Mouse (Mus musculus) urinary bladder, adult 2 months (tissue): ENCODE results near the gene Fgd5. TPM values are rescaled to one million over a fixed set of nuclear protein-coding genes. Genes with fewer than 3 reads are reported as not detected.
"Not testable (repeated sequence)": the region's sequence is repeated elsewhere in the genome, so short reads cannot be mapped to it uniquely, and the experiment has no call there.

ENCODE experiments used
- DNase-seq: peaks from one replicate; pipeline ENCODE4 v3.0.0; 2022; ENCODE audit warnings: low spot score
- polyA plus RNA-seq: library from polyadenylated mRNA; depleted of rRNA; stranded (reverse); fragments of >200 nt; gene quantifications from 2 replicates; pipeline ENCODE4 v1.2.3, GENCODE M21; 2012; rRNA removed

Fgd5 gene
- 8.3 and 13.0 TPM in 2 replicates for polyA plus RNA-seq

- no peak for DNase-seq
Observed at GRCm38 (mm10) chr6:91978371-91979300, at the start of gene Fgd5. Fgd5 (plus strand) TSS chr6:91978878.

GRCm38 (mm10) chr6:91931231-91931630 lies 47.4 kb upstream of the Fgd5 start:
- no peak for DNase-seq

DNA sequence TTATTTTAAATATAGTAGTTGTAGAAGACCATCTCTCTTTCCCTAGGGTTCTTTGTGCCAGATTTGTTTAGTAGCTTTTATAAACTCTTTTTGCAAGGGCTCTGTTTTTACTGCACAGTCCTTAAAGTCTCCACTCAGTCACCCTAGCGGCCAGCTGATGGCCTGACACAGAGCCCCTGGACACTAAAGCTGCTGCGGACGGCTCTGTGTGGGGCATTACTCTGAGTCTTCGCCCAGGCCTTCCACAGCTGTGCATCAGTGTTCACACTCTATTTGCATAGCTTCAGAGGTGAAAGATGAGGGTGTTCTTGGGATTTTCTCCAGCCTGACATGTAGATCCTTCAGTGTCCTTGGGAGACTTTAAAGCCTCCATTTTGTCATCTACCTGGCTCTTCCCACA lies 40.2 kb upstream of the Fgd5 start:
- no peak for DNase-seq

DNA sequence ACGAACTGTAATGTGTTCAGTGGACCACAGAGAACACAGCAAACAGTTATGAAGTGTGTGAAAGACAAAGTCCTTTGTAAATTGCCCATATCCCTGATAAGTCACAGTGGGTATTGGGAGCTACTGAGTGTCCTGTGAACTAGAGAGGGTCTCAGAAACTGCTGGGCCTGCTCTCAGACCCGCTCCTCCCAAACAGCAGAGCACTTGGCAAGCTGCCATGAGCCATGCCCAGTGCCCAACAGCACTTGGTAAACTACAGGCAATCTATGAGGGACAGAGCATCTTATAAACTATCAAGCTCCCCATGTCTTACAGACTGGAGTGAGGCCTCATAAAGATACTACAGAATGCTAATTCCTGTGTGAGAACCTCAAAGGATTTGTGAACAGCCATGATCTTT lies 30.3 kb upstream of the Fgd5 start:
- DNase-seq = no peak

DNA sequence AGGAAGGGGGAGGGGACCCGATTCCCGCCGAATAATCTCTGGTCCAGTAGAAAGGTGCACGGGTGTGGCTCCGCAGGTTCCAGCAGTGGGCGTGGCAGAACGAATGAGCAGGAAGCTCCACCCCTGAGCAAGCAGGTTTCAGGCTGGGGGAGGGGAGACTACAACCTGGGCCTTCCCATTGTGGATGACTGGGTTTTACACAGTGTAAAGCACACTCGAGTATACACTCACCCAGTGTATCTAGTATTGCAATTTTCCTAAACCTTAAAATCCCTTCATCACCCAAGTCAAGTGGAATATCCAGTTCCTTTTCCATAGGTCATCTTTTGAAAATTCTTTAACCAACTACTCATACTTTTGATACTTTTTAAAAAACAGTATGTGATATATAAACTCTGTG lies 20.7 kb upstream of the Fgd5 start:
- DNase-seq = not testable (repeated sequence)

DNA sequence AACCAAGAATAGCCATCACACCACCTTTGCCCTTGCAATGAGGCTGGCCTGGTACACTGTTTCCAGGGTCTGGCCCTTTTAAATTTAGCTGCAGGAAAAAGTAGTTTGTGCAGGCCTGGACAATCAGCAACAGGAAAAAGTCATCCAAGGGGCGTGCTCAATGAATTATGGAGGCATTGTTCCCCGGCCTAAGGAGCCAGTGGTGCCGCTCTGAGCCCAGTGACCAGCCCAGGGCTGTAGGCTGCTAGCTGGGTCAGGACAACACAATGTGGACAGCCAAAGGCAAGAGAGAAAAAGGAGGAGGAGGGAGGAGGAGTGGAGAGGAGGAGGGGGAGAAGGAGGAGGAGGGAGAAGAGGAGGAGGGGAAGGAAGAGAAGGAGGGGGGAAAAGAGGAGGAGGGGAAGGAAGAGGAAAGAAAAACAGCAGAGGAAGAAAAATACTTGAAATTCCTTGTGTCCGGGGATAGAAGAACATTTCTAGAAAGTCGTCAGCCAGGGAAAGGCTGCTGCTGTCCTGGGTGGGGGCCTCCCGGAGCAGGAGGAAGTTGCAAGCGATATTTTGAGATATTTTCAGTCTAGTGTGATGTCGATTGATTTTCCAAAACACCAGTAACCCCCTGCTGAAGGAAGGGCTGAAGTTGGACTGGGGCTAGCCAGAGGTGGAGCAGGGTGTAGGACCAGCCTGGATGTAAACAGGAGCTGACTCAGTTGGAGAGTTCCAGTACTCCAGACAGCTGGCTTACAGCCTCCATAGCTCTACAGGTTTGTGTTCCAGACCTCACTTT lies 18.5 kb upstream of the Fgd5 start:
- DNase-seq = no peak

DNA sequence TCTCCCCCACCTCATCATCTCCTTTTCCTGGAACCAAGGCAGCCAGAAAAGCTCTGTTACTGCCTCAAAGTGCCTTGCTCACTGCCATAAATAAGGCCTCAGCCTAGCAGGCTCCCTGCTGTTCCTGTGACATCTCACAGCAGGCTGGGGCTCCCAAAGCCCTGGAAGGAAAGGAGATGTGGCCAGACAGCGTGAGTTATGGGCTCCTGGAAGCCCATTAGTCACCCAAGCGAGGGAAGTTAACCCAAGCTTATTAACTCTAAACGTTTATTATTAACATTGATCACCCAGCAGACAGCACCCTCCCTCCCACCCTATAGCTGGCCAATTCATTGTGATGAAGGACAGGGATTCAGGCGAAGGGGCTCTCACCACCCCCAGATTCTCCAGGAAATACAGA lies 15.2 kb upstream of the Fgd5 start:
- DNase-seq = no peak

- no peak for DNase-seq
Observed at GRCm38 (mm10) chr6:91965060-91965459, 13.6 kb upstream of the Fgd5 start.

DNA sequence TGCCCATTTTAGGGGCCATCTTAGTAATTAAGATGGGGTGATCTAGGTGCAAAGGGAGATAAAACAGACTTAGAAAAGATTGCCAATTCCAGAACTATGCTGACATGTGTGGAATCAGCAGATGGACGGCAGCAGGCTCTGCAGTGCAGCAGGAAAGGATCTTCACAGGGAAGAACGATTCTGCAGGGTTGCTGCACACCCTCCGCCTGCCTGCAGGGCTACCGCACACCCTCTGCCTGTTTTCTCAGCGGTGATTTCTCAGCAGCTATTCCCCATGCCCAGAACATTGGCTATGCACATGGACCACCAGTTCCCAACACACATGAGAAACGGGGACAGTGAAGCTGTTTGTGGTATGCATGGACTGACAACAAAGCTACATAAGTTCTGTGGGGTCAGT lies 12.7 kb upstream of the Fgd5 start:
- DNase-seq = no peak

GRCm38 (mm10) chr6:91972201-91972646 lies 6.5 kb upstream of the Fgd5 start:
- no peak for DNase-seq

GRCm38 (mm10) chr6:91973972-91974371 lies 4.7 kb upstream of the Fgd5 start:
- no peak for DNase-seq

DNA sequence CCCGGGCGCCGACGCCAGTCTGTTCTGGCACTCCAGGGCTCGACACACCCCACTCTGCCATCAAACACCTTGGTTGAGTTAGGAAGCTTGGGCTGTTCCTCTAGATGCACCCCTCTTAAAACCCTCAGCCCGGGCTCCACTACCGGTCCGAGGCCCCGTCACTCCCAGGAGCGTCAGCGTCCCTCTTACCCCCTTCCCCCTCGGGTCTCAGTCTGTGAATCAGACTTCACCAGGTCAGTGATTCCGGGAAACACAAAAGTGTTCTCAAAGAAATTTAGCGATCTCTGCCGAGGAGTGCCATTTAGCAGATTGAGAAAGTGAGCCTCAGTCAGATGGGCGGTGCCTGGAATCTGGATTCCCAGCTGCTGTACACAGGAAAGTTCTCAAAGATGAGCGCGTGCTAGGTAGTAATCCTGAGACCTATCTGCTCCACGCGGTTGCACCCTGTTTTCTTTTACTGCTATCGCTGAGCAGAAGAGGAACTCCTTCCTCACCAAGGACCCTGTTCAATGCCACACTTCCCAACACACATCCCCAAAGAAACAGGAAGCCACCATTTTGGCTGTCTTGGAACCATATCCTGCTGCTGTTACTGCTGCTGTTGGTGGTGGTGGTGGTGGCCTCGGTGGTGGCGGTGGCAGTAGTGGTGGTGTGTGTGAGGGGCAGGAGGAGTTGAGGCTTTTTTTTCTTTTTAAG lies 771 bp downstream of the Fgd5 start:
- no peak for DNase-seq

DNA sequence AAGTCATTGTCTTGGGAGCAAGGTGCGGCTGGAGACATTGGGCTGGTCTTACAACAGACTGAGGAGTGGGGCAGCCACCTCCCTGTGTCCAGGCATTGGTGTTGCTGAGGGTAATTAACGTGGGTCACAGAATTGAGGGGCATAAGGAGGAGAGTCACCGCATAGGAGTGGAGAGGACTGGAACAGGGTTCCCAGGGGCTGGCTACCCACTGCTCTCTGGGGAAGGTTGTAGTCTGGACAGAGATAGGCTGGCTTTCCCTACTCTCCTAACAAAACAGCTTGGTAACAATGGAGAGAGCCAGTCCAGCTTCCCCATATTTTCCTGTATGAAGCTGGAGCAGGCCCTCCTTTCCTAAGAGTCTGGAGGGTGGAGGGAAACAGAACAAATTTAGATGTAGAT lies 1.3 kb downstream of the Fgd5 start:
- DNase-seq = no peak

- no peak for DNase-seq
Observed at GRCm38 (mm10) chr6:91990101-91990500, 11.4 kb downstream of the Fgd5 start.

DNA sequence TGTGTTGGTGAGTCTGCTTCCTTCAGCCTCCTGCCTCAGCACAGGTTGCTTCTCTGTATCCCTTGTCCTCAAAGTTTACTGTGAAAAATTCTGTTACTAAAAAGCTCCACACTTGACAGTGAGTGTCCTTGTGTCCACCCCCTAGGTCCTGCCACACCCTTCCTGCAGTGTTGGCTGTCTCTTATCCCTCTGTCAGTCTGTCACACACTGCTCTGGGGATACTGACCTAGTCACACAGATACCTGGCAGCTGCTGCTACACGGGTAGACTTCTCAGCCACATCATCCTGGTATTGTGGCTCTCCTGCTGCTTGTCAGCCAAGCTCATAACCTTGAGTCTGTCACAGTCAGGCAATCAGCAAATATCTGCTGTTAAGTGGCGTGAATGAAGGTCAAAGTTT lies 14.1 kb downstream of the Fgd5 start:
- no peak for DNase-seq

GRCm38 (mm10) chr6:91993795-91994505 lies 15.3 kb downstream of the Fgd5 start:
- DNase-seq = no peak

- no peak for DNase-seq
Observed at GRCm38 (mm10) chr6:91996072-91996471, 17.4 kb downstream of the Fgd5 start.

GRCm38 (mm10) chr6:92002558-92003285 lies 24.0 kb downstream of the Fgd5 start:
- no peak for DNase-seq

GRCm38 (mm10) chr6:92003646-92004045 lies 25.0 kb downstream of the Fgd5 start:
- DNase-seq = no peak

DNA sequence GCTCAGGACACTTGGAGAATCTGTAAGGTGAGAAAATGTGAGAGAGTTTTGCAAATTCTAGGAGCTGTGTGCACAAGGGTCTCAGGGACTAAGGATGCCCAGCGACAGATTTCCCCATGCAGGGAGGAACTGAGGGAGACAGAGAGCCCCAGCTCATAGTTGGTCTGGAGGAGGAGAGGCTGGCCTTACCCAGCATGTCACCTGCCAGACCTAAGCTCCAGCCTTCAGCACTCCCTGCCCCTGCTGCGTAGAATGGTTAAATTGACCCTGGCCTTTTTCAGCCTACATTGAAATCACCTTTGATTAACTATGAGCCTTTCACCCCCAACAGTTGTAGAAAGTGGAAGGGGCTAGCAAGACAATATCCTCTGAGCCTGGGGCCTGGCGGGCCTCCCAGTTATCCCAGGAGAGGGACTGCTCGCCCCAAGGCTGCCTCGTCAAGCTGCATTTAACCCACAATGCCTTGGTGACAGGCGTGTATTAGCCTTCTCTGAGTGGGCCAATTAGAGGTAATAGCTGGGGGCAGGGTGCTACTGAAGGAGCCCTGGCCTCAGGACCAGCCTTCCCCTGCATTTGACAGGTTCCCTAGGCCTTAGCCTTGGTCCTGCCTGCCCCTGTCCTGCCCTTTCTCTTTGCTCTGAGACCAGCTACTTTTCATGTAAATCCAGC lies 25.6 kb downstream of the Fgd5 start:
- no peak for DNase-seq
